Mouse (Mus musculus) lung, postnatal 25 days (tissue): ENCODE measurements at regions not wholly inside any gene's neighbourhood (a gene's known extent, or its start where the extent isn't known, plus 50 kb on each side); places are given as distances from the start of the nearest gene placed in this dataset.

Experiments used
- DNase-seq: peaks from one replicate; pipeline ENCODE4 v3.0.0; 2022; ENCODE audit warnings: low spot score

DNA sequence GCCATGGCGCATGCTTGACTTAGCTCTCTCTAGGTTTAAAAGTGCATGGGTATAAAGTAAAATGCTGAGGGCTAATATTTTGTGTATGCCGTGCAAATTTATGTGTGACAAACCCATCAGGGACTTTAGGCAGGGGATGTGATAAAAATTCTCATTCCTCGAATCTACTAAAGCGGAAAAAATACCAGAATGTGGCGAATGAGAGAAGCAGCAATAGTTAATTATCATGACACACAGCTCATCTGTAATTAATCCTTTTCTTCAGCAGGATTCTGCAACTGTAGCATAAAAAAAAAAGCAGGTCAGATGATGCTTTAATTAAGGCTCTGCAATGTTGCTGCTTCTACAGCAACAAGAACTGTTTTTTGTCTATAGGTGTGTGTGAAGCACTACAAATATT lies 286.6 kb upstream of the Prkd1 start:
- no peak for DNase-seq

- no peak for DNase-seq
Measured at GRCm38 (mm10) chr12:50932496-50932895, 283.6 kb upstream of the Prkd1 start.

- DNase-seq: no peak
Measured at GRCm38 (mm10) chr12:50929641-50930040, 280.7 kb upstream of the Prkd1 start.

GRCm38 (mm10) chr12:50926234-50926633 lies 277.3 kb upstream of the Prkd1 start:
- no peak for DNase-seq

GRCm38 (mm10) chr12:50921739-50922138 lies 272.8 kb upstream of the Prkd1 start:
- no peak for DNase-seq

GRCm38 (mm10) chr12:50899609-50900447 lies 250.9 kb upstream of the Prkd1 start:
- DNase-seq: no peak

- no peak for DNase-seq
Measured at GRCm38 (mm10) chr12:50897606-50898166, 248.8 kb upstream of the Prkd1 start.

- no peak for DNase-seq
Measured at GRCm38 (mm10) chr12:50893604-50894003, 244.7 kb upstream of the Prkd1 start.

- DNase-seq: no peak
Measured at GRCm38 (mm10) chr12:50875796-50876195, 226.9 kb upstream of the Prkd1 start.

DNA sequence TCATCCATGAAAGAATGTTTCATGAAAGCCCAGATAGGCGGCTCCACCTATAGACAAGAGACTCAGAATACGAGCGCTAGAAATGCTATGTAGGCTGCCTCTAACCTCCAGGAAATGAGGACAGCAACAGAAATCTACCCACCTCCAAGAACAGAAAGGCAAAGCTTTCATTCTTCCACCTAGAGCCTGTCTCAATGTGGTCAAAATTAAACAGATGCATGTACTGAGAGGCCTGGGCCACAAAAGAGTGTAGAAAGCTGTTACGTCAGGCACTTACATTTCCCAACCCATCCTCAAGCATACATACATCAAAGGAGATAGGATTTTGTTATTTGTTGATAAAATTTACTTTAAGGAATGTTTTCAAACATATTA lies 225.1 kb upstream of the Prkd1 start:
- DNase-seq: no peak

DNA sequence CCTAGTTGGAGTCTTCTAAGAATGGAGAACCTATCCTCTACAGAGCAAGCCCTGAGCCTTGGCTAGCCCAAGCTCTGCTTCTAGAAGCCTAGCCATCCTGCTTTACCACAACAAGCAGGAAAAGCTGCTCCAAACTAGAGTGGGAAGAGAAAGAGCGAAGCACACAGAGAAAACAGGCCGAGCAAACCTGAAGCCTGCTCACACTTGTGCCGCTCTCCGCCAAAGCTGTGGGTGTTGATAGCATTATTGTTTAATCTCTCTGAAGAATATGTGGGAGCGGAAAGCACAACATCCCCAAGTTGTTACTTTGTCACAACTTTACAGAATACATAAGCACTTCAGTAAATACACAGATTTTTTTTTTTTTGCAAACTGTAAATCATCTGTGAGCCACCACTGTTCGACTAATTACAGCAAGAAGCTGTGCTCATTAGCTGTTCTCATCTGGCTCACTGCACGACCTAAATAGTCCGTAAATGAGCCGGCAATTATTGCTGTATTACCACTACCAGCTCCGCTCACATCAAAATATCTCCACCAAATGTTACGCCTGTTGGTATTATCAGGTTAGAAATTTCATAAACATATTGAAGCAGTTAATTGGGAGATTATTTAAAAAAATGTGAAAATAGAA lies 224.6 kb upstream of the Prkd1 start:
- DNase-seq: no peak

DNA sequence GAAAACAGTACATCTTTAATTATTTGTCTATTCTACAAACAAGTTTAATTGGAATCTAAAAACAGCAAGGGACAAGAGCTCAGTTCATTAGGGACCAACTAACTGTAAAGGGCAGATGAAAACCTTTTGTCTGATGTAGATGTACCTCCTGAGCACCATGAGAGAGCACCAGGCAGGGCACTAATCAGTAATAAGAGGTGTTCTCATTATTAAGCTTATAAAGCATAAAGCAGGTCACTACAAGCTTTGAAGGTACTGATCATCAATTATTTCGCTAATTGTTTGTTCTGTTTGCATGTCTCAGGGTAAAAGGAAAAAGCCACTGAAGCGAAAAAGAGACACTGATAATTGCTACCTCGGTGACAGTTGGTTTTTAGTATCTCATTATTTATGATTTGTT lies 202.7 kb upstream of the Prkd1 start:
- no peak for DNase-seq

DNA sequence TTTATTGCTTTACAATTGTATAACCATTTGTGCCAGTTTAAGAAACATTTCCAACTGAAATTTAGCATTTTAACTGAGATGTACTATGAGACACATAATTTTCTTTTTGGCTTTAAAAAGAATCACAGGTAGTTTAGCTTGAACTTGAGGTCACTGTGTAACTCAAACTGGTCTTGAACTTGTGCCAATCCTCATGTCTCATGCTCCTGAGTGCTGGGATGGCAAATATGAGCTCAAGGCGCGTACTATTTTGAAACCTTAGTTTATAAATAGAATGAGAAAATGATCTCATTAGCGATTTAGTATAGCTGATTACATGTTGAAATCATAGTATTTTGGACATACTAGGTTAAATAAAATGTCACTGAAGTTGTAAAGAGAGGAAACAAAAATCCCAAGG lies 199.1 kb upstream of the Prkd1 start:
- DNase-seq: peak; percentile 4

DNA sequence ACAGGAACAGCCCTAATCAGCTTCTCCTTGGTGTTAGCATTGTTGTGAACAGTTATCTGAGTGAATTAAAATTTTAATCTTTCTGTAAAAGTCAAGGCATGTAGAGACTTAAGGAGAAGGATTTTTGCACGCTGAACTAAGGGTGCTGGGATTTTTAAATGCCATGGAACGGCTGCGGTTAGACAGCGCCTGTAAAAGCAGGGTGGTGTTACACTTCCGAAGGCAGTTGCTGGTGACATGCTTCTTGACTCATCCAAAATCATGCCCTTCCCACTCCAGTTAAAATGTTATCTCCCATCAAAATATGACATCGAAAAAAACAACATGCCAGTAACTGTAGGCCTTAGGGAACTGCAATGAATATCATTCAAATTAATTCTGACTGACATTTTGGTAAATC lies 193.8 kb upstream of the Prkd1 start:
- no peak for DNase-seq

DNA sequence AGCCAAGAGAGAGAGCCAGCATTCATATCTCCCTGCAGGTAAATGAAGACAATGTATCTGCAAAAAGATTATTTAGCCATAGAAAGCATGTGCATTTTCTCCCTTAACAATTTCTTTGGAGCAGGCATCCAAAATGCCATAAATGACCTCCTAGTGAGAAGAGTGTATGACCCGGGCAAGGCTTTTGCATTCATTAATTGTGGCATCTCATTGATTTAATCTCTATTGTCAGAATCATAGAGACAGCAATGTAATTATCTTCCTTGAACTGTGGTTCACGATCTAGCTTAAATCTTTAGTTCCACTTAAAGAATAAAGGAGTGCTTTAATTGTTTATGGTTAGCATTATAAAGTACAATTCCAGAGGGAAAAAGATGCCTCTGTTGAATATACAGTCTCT lies 190.5 kb upstream of the Prkd1 start:
- no peak for DNase-seq

DNA sequence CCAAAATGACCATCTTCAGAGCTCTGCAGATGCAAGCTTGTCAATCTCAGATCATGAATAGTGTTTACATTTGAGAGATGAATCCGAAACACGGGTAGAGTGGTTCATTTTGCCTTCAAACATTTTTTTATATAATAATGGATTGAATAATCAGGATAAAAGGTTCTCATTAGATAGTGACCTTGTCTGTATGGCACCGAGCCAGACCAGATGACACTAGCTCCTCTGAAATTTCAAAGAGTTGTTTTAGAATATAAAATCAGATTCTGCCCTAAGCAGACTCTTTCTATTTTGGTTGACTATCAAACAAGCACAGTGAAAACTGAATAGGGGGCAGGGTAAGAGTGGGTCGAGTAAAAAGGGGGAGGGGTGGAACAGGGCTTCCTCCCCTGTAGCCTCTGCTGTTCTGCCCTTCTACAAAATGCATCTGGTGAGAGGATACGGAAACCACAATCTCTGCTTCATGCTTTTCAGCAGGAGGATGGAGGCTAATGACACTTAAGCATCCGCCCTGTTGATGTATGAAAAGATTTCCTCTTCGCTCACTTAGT lies 159.9 kb upstream of the Prkd1 start:
- DNase-seq: no peak

GRCm38 (mm10) chr12:50804391-50804790 lies 155.5 kb upstream of the Prkd1 start:
- DNase-seq: no peak

DNA sequence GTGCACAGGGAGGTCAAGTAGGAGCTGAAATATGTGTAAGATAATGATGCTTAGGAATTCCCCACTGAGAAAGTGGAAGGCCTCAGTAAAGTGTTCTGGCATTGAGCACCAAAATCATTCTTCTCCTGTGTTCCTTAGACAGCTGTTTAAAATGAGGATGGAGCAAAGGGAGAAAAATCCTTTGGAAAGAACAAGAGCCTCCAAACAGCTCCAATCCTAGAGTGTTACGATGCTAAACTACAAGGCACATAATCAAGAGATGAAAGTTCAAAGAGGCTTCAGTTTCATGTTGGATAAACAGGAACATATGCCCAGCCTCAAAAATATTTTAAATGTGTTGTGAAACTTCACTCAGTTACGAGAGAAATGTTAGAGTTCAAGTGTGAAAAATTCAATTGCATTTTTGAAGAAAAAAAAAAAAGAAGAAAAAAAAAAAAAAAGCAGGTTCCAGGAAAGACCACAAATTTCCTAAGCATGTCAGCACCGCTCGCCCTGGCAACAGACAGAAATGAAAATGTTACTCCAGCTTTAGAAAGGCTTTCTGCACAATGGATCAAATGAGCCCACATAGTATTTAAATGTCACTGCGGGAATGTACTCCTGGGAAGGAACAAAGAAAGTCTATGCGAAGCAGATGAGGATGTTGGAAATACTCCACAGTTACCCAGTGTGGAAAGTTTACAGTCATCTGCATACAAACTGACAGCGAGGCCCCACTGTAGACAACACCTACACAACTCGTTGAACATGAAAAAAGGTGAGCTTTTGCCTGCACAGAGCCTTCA lies 116.5 kb upstream of the Prkd1 start:
- no peak for DNase-seq

DNA sequence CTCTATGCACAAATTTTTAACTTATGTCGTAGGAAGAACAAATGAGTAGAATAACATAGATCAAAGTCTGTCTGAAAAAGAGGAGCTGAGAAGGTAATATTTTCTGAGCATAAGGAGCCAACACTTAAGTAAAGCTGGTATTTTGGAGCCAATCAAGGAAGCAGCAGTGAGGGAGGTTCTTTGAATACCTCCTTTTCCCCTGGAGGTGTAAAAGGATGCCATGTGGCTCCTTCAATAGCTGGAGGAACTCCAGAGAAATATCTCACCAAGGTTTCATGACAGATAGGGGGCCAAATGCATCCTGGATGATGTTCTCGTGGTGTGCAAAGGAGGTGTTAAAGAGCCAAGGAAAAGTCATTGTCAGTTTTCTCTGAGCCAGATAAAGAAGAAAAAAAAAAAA lies 115.6 kb upstream of the Prkd1 start:
- no peak for DNase-seq

- DNase-seq: no peak
Measured at GRCm38 (mm10) chr12:50734135-50734534, 85.2 kb upstream of the Prkd1 start.

DNA sequence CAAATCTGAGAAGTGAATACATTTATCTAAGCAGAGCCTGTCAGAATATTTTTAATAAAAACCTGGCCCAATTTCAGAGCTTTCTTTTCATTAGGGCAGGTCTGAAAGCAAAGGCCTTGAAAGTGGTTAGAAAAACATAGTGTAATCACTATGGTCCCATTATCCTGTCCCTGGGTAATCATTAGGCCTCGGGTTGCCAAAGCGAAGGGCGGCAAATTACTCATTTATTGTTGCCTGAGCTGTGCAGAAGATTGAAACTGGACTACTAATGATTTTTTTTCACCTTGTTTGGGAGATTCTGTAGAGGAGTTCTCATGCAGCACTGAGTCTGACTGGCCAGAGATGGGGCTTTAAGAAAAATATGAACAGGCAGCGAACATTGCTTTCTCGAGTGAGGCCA lies 63.7 kb upstream of the Prkd1 start:
- DNase-seq: no peak

DNA sequence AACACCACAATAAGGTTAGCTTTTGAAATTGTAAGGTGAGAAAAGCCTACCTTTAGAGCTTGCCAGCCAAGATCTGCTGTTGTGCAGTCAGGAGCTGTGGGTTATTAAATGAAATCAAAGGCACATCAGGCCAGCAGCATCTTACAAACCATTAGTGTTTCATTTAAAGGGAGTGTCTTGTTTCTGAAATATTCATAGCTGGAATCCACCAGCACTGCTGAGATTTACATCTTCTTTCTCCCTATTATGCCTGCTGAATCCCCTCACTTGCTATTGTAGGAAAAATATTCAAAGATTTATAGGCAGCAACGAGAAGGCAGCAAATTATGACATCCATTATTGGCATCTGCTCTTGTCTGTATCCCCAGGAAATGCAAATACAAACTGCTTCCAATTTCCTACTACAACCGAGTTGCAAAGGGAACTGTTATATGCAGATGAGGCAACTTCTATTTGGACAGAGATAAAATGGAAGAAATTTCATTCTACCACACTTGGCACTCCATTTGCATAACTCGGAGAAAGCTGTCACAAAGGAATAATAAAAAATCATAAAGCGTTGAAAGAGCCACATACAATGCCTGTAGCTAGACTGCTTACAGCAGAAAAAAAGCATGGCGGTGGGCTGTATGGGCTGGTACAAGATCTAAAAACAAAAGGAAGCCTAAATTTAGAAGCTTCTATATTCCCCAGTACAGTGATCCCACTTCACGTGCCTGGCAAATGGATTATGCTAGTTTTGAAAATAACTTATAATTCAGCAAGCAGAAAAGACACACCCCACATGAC lies 60.3 kb upstream of the Prkd1 start:
- no peak for DNase-seq
